ENCODE assay signal across 8 mouse cellular contexts in the genomic region with DNA sequence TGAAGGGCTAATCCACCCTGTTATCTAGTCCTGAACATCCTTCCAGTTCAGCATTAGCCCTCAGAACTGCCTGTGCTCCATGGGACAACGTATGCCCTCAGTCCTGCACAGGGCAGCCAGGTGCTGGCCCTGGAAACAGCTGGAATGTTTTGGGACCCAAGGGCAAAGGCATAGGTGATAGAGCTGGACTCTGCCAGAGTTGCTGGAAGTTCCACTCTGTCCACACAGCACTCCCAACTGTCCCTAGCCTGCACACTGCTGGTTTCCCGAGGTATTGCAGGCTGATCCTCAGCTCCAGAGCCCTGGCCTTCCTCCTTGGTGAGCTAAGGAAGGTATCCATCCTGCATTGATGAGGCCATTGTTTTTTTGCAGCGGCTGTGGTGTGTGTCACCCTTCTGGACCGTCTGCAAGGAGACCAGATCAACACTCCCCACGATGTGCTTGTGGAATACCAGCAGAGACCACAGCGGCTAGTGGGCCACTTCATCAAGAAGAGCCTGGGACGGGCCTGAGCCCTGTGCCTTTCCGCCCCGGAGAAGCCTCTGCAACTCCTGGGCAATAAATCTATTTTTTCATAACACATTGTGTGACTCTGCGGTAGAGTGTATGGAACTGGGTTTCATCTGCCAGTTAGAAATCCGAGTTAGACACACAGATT. TPM values are rescaled to one million over a fixed set of nuclear protein-coding genes. Genes with fewer than 3 reads are reported as not detected.
DNase-seq lines count a peak whose midpoint lies in the region; ATAC-seq lines count a peak whose summit lies in the region.

No protein-coding gene starts in this region.

- no peaks in the 10 kb centered on the region for H3K27me3 ChIP-seq in forebrain, embryonic 15.5 days

- 73% methylated on average over 11 of the region's 11 CpGs for WGBS in forebrain, embryonic 15.5 days

- H3K9me3 ChIP-seq in forebrain, embryonic 15.5 days, result no peaks in the 10 kb centered on the region

- no peak overlapping the region for H3K9ac ChIP-seq in forebrain, embryonic 15.5 days (replicated peaks)

- ATAC-seq in forebrain, embryonic 15.5 days (replicated peaks), result peak; percentile 36; the same call in 1 of the 2 replicates
- ATAC-seq in megakaryocyte progenitor cell, adult 5-6 weeks (replicated peaks; ENCODE audit: poor library complexity), result peak; percentile 47

- no peak overlapping the region for H3K27ac ChIP-seq in forebrain, embryonic 15.5 days (replicated peaks)

- peak; percentile 30 for DNase-seq in adrenal gland, postnatal 14 days
- no peak for DNase-seq in adrenal gland, postnatal 4 days (ENCODE audit: low spot score in 2 of 2)
- DNase-seq in 3T3-L1 (ENCODE audit: low read depth, low spot score), result peak; percentile 57
- no peak for DNase-seq in gastrocnemius, postnatal 36 days
- no peak for DNase-seq in left cerebral cortex, adult 9 months (ENCODE audit: low spot score in 2 of 2)
- DNase-seq in right cerebral cortex, adult 2 months (ENCODE audit: low spot score in 2 of 2), result no peak

- H3K4me2 ChIP-seq in forebrain, embryonic 15.5 days (replicated peaks), result no peak overlapping the region

- H3K36me3 ChIP-seq in forebrain, embryonic 15.5 days, result no peaks in the 10 kb centered on the region

- intact Hi-C loops in gastrocnemius, postnatal 36 days (cut with DNase I), result loop anchor here (2.0 kb wide), 1 partner anchor 153 kb away; no protein-coding TSS in a partner anchor

- no peaks in the 10 kb centered on the region for H3K4me1 ChIP-seq in forebrain, embryonic 15.5 days

- H3K4me3 ChIP-seq in forebrain, embryonic 15.5 days, result no peak overlapping the region

RNA-seq across cellular contexts. Expression of a gene that starts 17.8 kb away (rescaled TPM):
- 5.3 and 6.6 TPM in 2 replicates for total RNA-seq in adrenal gland, postnatal 14 days (2021)
- total RNA-seq in adrenal gland, postnatal 4 days (2021), result 1 to 10 TPM; 6.9 to 9.2 TPM
- 1.6 and 1.8 TPM in 2 replicates for polyA plus RNA-seq in forebrain, embryonic 15.5 days (2015; fragmentation: Nextera tagmentation; extraction: Ambion mirVana)
- total RNA-seq in megakaryocyte progenitor cell, adult 5-6 weeks (2015), result 0.89 TPM in 1 of 2 replicates, not detected in the other
- total RNA-seq in megakaryocyte progenitor cell, adult 5-6 weeks (2017), result not detected in 2 replicates
- under 1 TPM; 0.37 to 0.41 TPM for total RNA-seq in gastrocnemius, postnatal 36 days (2021)

RNA-seq across cellular contexts. Expression of a gene that starts 56.0 kb away (rescaled TPM):
- 0.04 TPM in 1 of 2 replicates, not detected in the other for total RNA-seq in adrenal gland, postnatal 14 days (2021)
- total RNA-seq in adrenal gland, postnatal 4 days (2021), result 1 to 10 TPM in 1 of 2 experiments, under 1 TPM in 1; 0.76 to 1.8 TPM
- polyA plus RNA-seq in forebrain, embryonic 15.5 days (2015; fragmentation: Nextera tagmentation; extraction: Ambion mirVana), result 0.01 and 0.03 TPM in 2 replicates
- 17.4 and 23.5 TPM in 2 replicates for total RNA-seq in megakaryocyte progenitor cell, adult 5-6 weeks (2015)
- 13.9 and 14.1 TPM in 2 replicates for total RNA-seq in megakaryocyte progenitor cell, adult 5-6 weeks (2017)
- not detected for total RNA-seq in gastrocnemius, postnatal 36 days (2021)

Comparison
In these comparisons a context has a peak if more than half of its experiments do, and no peak if none do; other contexts are left out.
1. DNase-seq: peak in adrenal gland, postnatal 14 days (single experiment) and 3T3-L1 (single experiment); none in adrenal gland, postnatal 4 days (0 of 2), gastrocnemius, postnatal 36 days (0 of 2), left cerebral cortex, adult 9 months (0 of 2) and right cerebral cortex, adult 2 months (0 of 2).
2. RNA of a gene that starts 56.0 kb away (total RNA-seq): 13.9 to 23.5 TPM in megakaryocyte progenitor cell, adult 5-6 weeks; 0.76 to 1.8 TPM in adrenal gland, postnatal 4 days, 0.04 TPM in adrenal gland, postnatal 14 days and not detected in gastrocnemius, postnatal 36 days; every median in the first group is over 4 times any median in the second.